Mouse (Mus musculus) lung, postnatal 10 days (tissue): ENCODE results near the gene Tcf25.
"Not testable (repeated sequence)": the region's sequence is repeated elsewhere in the genome, so short reads cannot be mapped to it uniquely, and the experiment has no call there.

ENCODE experiments used
- DNase-seq: peaks from one replicate; pipeline ENCODE4 v3.0.0; 2021

Gene Tcf25

GRCm38 (mm10) chr8:123411781-123412327 is 38.3 kb downstream of the Tcf25 start:
- no peak for DNase-seq

- DNase-seq, result no peak
Measured at GRCm38 (mm10) chr8:123412560-123413170, 39.1 kb downstream of the Tcf25 start.

- no peak for DNase-seq
Measured at GRCm38 (mm10) chr8:123414255-123414654, 40.7 kb downstream of the Tcf25 start.

- not testable (repeated sequence) for DNase-seq
Measured at GRCm38 (mm10) chr8:123414997-123415696, 41.6 kb downstream of the Tcf25 start.

GRCm38 (mm10) chr8:123415967-123416943 is 42.7 kb downstream of the Tcf25 start:
- no peak for DNase-seq

GRCm38 (mm10) chr8:123416944-123417555 is 43.5 kb downstream of the Tcf25 start:
- DNase-seq, result no peak

GRCm38 (mm10) chr8:123419711-123420110 is 46.2 kb downstream of the Tcf25 start:
- DNase-seq, result no peak

GRCm38 (mm10) chr8:123420525-123421281 is 47.1 kb downstream of the Tcf25 start:
- DNase-seq, result no peak

GRCm38 (mm10) chr8:123421325-123421724 is 47.8 kb downstream of the Tcf25 start:
- DNase-seq, result no peak

- DNase-seq, result peak; percentile 79
Measured at GRCm38 (mm10) chr8:123422056-123422780, 48.7 kb downstream of the Tcf25 start.

GRCm38 (mm10) chr8:123422781-123423159 is 49.2 kb downstream of the Tcf25 start:
- DNase-seq, result no peak

- DNase-seq, result no peak
Measured at GRCm38 (mm10) chr8:123423441-123423840, 49.9 kb downstream of the Tcf25 start, which contains the start of gene Def8. Gene Def8, plus strand, starts transcription at chr8:123423527.

- no peak for DNase-seq
Measured at GRCm38 (mm10) chr8:123426511-123427509, 53.3 kb downstream of the Tcf25 start.

- DNase-seq, result no peak
Measured at GRCm38 (mm10) chr8:123427639-123428275, 54.2 kb downstream of the Tcf25 start.

GRCm38 (mm10) chr8:123428343-123428893 is 54.9 kb downstream of the Tcf25 start:
- no peak for DNase-seq

GRCm38 (mm10) chr8:123428939-123429721 is 55.6 kb downstream of the Tcf25 start:
- no peak for DNase-seq

GRCm38 (mm10) chr8:123429722-123430013 is 56.1 kb downstream of the Tcf25 start:
- not testable (repeated sequence) for DNase-seq

- not testable (repeated sequence) for DNase-seq
Measured at GRCm38 (mm10) chr8:123430936-123431335, 57.4 kb downstream of the Tcf25 start.
